Mouse (Mus musculus) small intestine, adult 2 months (tissue): ENCODE results near the gene Olfr525. TPM values are rescaled to one million over a fixed set of nuclear protein-coding genes. Genes with fewer than 3 reads are reported as not detected.

Experiments
- H3K27ac ChIP-seq: fragments of 200-500 bp; 2 replicates; pipeline ENCODE4 v1.5.1; 2012; ENCODE audit warnings: low read depth, low read length, control low read depth, inconsistent platforms; ENCODE audit not compliant: insufficient read depth
- H3K27me3 ChIP-seq: fragments of 200-500 bp; 2 replicates; pipeline ENCODE4 v1.6.1; 2012; ENCODE audit warnings: mild to moderate bottlenecking, moderate library complexity, low read length, inconsistent platforms; ENCODE audit not compliant: control insufficient read depth, insufficient read depth
- H3K36me3 ChIP-seq: fragments of 200-500 bp; 2 replicates; pipeline ENCODE4 v1.6.1; 2012; ENCODE audit warnings: mild to moderate bottlenecking, low read length, control low read depth, inconsistent platforms; ENCODE audit not compliant: control insufficient read depth, insufficient read depth
- H3K4me1 ChIP-seq: fragments of 200-500 bp; 2 replicates; pipeline ENCODE4 v1.6.1; 2012; ENCODE audit warnings: low read length, inconsistent platforms, mixed read lengths; ENCODE audit not compliant: control insufficient read depth, insufficient read depth, insufficient read length
- H3K4me3 ChIP-seq: fragments of 200-500 bp; 2 replicates; pipeline ENCODE4 v1.5.1; 2012; ENCODE audit warnings: low read depth, mild to moderate bottlenecking, control low read depth, inconsistent platforms, low read length, moderate library complexity
- CTCF ChIP-seq: fragments of 200-500 bp; IDR thresholded peaks from 2 replicates; pipeline ENCODE4 v1.5.1; 2012; ENCODE audit warnings: low read depth, mild to moderate bottlenecking, control low read depth, inconsistent platforms, low read length, moderate library complexity, mixed read lengths; ENCODE audit not compliant: insufficient replicate concordance, insufficient read length; ENCODE audit errors: extremely low read depth
- POLR2A ChIP-seq: fragments of 200-500 bp; IDR thresholded peaks from 2 replicates; pipeline ENCODE4 v1.6.1; 2012; ENCODE audit warnings: low read depth, mild to moderate bottlenecking, control low read depth, inconsistent platforms, low read length, moderate library complexity
- WGBS: fragments of 180-500 bp; shearing (Covaris S2); methylation state at CpG from one replicate; pipeline ENCODE4 v1.1.7; 2018; 5-methylcytosine and 5-hydroxymethylcytosine counted together
- polyA plus RNA-seq: library from polyadenylated mRNA; depleted of rRNA; stranded (reverse); fragments of >200 nt; gene quantifications from 2 replicates; pipeline ENCODE4 v1.2.3, GENCODE M21; 2012; rRNA removed

Gene Olfr525
- polyA plus RNA-seq, 1 experiment, result not detected

- Histone ChIP-seq H3K27me3 (no peaks in the 10 kb centered on the region), H3K36me3 (no peaks in the 10 kb centered on the region), H3K4me3 (no peak within 1 kb of the TSS), H3K27ac (no peak within 1 kb of the TSS), H3K4me1 (no peaks in the 10 kb centered on the region)
- WGBS, result 93% methylated on average over 2 of the region's 2 CpGs
- no peak for TF ChIP-seq CTCF
Observed at GRCm38 (mm10) chr7:140333717-140334116, 13.1 kb downstream of the Olfr525 start, which contains the start of gene Olfr527. Gene Olfr527 (plus strand): TSS chr7:140334017.

- no peaks in the 10 kb centered on the region for H3K27me3 ChIP-seq
- TF ChIP-seq POLR2A (no peak), CTCF (no peak)
- 67% methylated on average over 3 of the region's 3 CpGs for WGBS
- no peaks in the 10 kb centered on the region for H3K36me3 ChIP-seq
- no peaks in the 10 kb centered on the region for H3K4me1 ChIP-seq
- H3K4me3 ChIP-seq, result no peak within 1 kb of the TSS
- H3K27ac ChIP-seq, result no peak within 1 kb of the TSS
Observed at GRCm38 (mm10) chr7:140361571-140361970, 40.9 kb downstream of the Olfr525 start, which contains the start of gene Olfr60. Gene Olfr60 (minus strand): TSS chr7:140361671.

GRCm38 (mm10) chr7:140374300-140374699, 53.6 kb downstream of the Olfr525 start:
- H3K36me3 ChIP-seq, result no peaks in the 10 kb centered on the region
- no peak overlapping the region for H3K4me3 ChIP-seq
- no peak overlapping the region; the same call in 1 of the 2 replicates for H3K27ac ChIP-seq
- 65% methylated on average over 4 of the region's 4 CpGs for WGBS
- TF ChIP-seq POLR2A, result no peak
- TF ChIP-seq CTCF, result no peak
- H3K27me3 ChIP-seq, result no peaks in the 10 kb centered on the region
- no peaks in the 10 kb centered on the region for H3K4me1 ChIP-seq

DNA sequence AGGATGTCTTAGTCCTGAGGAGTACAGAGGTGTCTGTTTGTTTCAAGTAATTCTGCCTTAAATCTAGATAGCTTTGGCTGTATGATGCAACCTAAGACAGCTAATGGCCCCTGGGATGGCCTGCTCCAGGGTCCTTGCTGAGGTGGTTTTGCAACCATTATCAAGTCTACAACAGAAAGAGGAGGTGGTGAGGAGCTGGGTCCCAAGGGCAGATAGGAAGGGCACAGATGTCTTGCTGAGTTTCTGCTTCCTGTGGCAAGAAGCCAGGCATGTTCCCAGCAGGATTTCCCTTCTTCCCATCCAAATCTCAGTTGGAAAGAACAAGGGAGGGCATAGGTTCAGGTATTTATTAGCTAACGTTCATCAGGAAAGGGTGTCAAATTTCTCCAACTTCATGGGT, 55.6 kb downstream of the Olfr525 start, which contains the start of gene Olfr530:
TSS of gene Olfr530 (minus strand) at position 101 of the 400 bp plus-strand sequence.
- H3K36me3 ChIP-seq, result no peaks in the 10 kb centered on the region
- no peaks in the 10 kb centered on the region for H3K27me3 ChIP-seq
- peak within 1 kb of the TSS; percentile 53; the same call in 1 of the 2 replicates for H3K27ac ChIP-seq
- TF ChIP-seq CTCF, result no peak
- H3K4me1 ChIP-seq, result no peaks in the 10 kb centered on the region
- 22% methylated on average over 1 of the region's 1 CpGs for WGBS
- H3K4me3 ChIP-seq, result no peak within 1 kb of the TSS

GRCm38 (mm10) chr7:140376911-140377310, 56.3 kb downstream of the Olfr525 start:
- no peaks in the 10 kb centered on the region for H3K4me1 ChIP-seq
- TF ChIP-seq CTCF (no peak), POLR2A (no peak)
- WGBS, result 90% methylated on average over 2 of the region's 2 CpGs
- no peak overlapping the region for H3K4me3 ChIP-seq
- H3K27me3 ChIP-seq, result no peaks in the 10 kb centered on the region
- H3K27ac ChIP-seq, result peak overlapping the region; percentile 53; the same call in 1 of the 2 replicates
- no peaks in the 10 kb centered on the region for H3K36me3 ChIP-seq

Other genes starting within 250 kb of the Olfr525 start
- 1.0 and 1.4 TPM in 2 replicates for gene Caly, start 238.3 kb upstream of the Olfr525 start, polyA plus RNA-seq
- 3,061 and 5,933 TPM in 2 replicates for gene Prap1, start 227.5 kb upstream of the Olfr525 start, polyA plus RNA-seq
- gene Fuom, start 218.4 kb upstream of the Olfr525 start, polyA plus RNA-seq, result 76.8 and 111 TPM in 2 replicates
- 11.0 and 13.5 TPM in 2 replicates for gene Paox, start 205.1 kb upstream of the Olfr525 start, polyA plus RNA-seq
- 47.4 and 48.1 TPM in 2 replicates for gene Echs1, start 204.4 kb upstream of the Olfr525 start, polyA plus RNA-seq
- gene Mtg1, start 183.3 kb upstream of the Olfr525 start, polyA plus RNA-seq, result 8.3 and 16.6 TPM in 2 replicates
- gene Sprn, start 166.0 kb upstream of the Olfr525 start, polyA plus RNA-seq, result 0.29 and 0.34 TPM in 2 replicates
- gene Olfr522, start 156.1 kb upstream of the Olfr525 start, polyA plus RNA-seq, result not detected in 2 replicates
- not detected in 2 replicates for gene Olfr523, start 147.6 kb upstream of the Olfr525 start, polyA plus RNA-seq
- gene Olfr524, start 114.9 kb upstream of the Olfr525 start, polyA plus RNA-seq, result not detected in 2 replicates
- gene Cd163l1, start 102.6 kb upstream of the Olfr525 start, polyA plus RNA-seq, result 0.22 and 1.2 TPM in 2 replicates
- 0.18 and 0.28 TPM in 2 replicates for gene 5830411N06Rik, start 73.6 kb upstream of the Olfr525 start, polyA plus RNA-seq
- gene Olfr527, start 13.2 kb downstream of the Olfr525 start, polyA plus RNA-seq, result not detected in 2 replicates
- gene Olfr60, start 40.8 kb downstream of the Olfr525 start, polyA plus RNA-seq, result 0.36 and 1.6 TPM in 2 replicates
- gene Olfr530, start 55.5 kb downstream of the Olfr525 start, polyA plus RNA-seq, result not detected in 2 replicates
- 0.04 TPM in 1 of 2 replicates, not detected in the other for gene Olfr531, start 82.1 kb downstream of the Olfr525 start, polyA plus RNA-seq
- gene Olfr532, start 100.8 kb downstream of the Olfr525 start, polyA plus RNA-seq, result not detected in 2 replicates
- gene Olfr533, start 142.5 kb downstream of the Olfr525 start, polyA plus RNA-seq, result not detected in 2 replicates
- gene Olfr535, start 163.4 kb downstream of the Olfr525 start, polyA plus RNA-seq, result not detected in 2 replicates
- not detected in 2 replicates for gene Olfr536, start 186.5 kb downstream of the Olfr525 start, polyA plus RNA-seq
- not detected in 2 replicates for gene Olfr538, start 247.0 kb downstream of the Olfr525 start, polyA plus RNA-seq